Mouse (Mus musculus) kidney, adult 9 months (tissue): ENCODE results near the gene Exoc3l4.
A peak's percentile ranks its signal among the peaks of the same experiment; 100 is the strongest.

Experiments
- DNase-seq: peaks from one replicate; pipeline ENCODE4 v3.0.0; 2022

Exoc3l4 gene

GRCm38 (mm10) chr12:111416921-111417779 is at the start of gene Exoc3l4:
Exoc3l4 (plus strand) TSS chr12:111417017.
- peak; percentile 37 for DNase-seq

GRCm38 (mm10) chr12:111367065-111367464 is 49.8 kb upstream of the Exoc3l4 start:
- no peak for DNase-seq

- no peak for DNase-seq
These were observed 46.6 kb upstream of the Exoc3l4 start for GRCm38 (mm10) chr12:111370249-111370648.

GRCm38 (mm10) chr12:111371905-111372304 is 44.9 kb upstream of the Exoc3l4 start:
- peak; percentile 60 for DNase-seq

GRCm38 (mm10) chr12:111373411-111373810 is 43.4 kb upstream of the Exoc3l4 start:
- no peak for DNase-seq

GRCm38 (mm10) chr12:111374727-111375126 is 42.1 kb upstream of the Exoc3l4 start:
- no peak for DNase-seq

- no peak for DNase-seq
These were observed 41.3 kb upstream of the Exoc3l4 start for GRCm38 (mm10) chr12:111375559-111375958.

GRCm38 (mm10) chr12:111376053-111376452 is 40.8 kb upstream of the Exoc3l4 start:
- no peak for DNase-seq

GRCm38 (mm10) chr12:111376826-111377331 is 39.9 kb upstream of the Exoc3l4 start:
- DNase-seq: peak; percentile 70

- peak; percentile 96 for DNase-seq
These were observed 39.3 kb upstream of the Exoc3l4 start, which contains the start of gene Cdc42bpb for GRCm38 (mm10) chr12:111377376-111377973. Cdc42bpb (minus strand) TSS chr12:111377718.

- no peak for DNase-seq
These were observed 38.8 kb upstream of the Exoc3l4 start for GRCm38 (mm10) chr12:111377986-111378490.

- no peak for DNase-seq
These were observed 38.0 kb upstream of the Exoc3l4 start for GRCm38 (mm10) chr12:111378812-111379211.

GRCm38 (mm10) chr12:111385883-111386641 is 30.8 kb upstream of the Exoc3l4 start:
- no peak for DNase-seq

GRCm38 (mm10) chr12:111386642-111387120 is 30.1 kb upstream of the Exoc3l4 start:
- peak; percentile 78 for DNase-seq

GRCm38 (mm10) chr12:111387146-111387545 is 29.7 kb upstream of the Exoc3l4 start:
- no peak for DNase-seq

- no peak for DNase-seq
These were observed 22.8 kb upstream of the Exoc3l4 start for GRCm38 (mm10) chr12:111394008-111394407.

GRCm38 (mm10) chr12:111396997-111397396 is 19.8 kb upstream of the Exoc3l4 start:
- DNase-seq: no peak

- DNase-seq: peak; percentile 82
These were observed 15.2 kb upstream of the Exoc3l4 start for GRCm38 (mm10) chr12:111401454-111402184.

- no peak for DNase-seq
These were observed 11.9 kb upstream of the Exoc3l4 start for GRCm38 (mm10) chr12:111404880-111405279.

GRCm38 (mm10) chr12:111406622-111407021 is 10.2 kb upstream of the Exoc3l4 start, which contains the start of gene Lbhd2:
Lbhd2 (plus strand) TSS chr12:111406809.
- no peak for DNase-seq

- no peak for DNase-seq
These were observed 7.2 kb upstream of the Exoc3l4 start for GRCm38 (mm10) chr12:111409583-111409982.
